Mouse (Mus musculus) lung, embryonic 14.5 days (tissue): ENCODE measurements around the gene Hmcn1. TPM values are rescaled to one million over a fixed set of nuclear protein-coding genes. Genes with fewer than 3 reads are reported as not detected.
A peak's percentile ranks its signal among the peaks of the same experiment; 100 is the strongest.

ENCODE experiments used
- ATAC-seq: fragments of 200-750 bp; cut with Nextera tagmentation; 2 replicates; pipeline ENCODE4 v1.8.0; 2017; ENCODE audit warnings: mild to moderate bottlenecking, moderate TSS enrichment, moderate library complexity; ENCODE audit not compliant: insufficient read depth
- DNase-seq: peaks from one replicate; pipeline ENCODE4 v3.0.0-alpha.2; 2015
- H3K27ac ChIP-seq: fragments of 300-500 bp; sonication (generic); 2 replicates; pipeline ENCODE4 v1.5.1; 2014; ENCODE audit warnings: low read depth, mild to moderate bottlenecking, moderate library complexity
- H3K27me3 ChIP-seq: fragments of 300-500 bp; sonication (generic); 2 replicates; pipeline ENCODE4 v1.6.1; 2014; ENCODE audit warnings: low read length, control low read depth; ENCODE audit not compliant: insufficient read depth
- H3K36me3 ChIP-seq: fragments of 300-500 bp; sonication (generic); 2 replicates; pipeline ENCODE4 v1.6.1; 2014; ENCODE audit warnings: control low read depth; ENCODE audit not compliant: insufficient read depth
- H3K4me1 ChIP-seq: fragments of 300-500 bp; sonication (generic); 2 replicates; pipeline ENCODE4 v1.6.1; 2014; ENCODE audit warnings: antibody characterized with exemption, control low read depth; ENCODE audit not compliant: insufficient read depth
- H3K4me2 ChIP-seq: fragments of 300-500 bp; sonication (generic); 2 replicates; pipeline ENCODE4 v1.6.1; 2014; ENCODE audit warnings: mild to moderate bottlenecking
- H3K4me3 ChIP-seq: fragments of 300-500 bp; sonication (generic); 2 replicates; pipeline ENCODE4 v1.5.1; 2014; ENCODE audit warnings: low read depth, low read length
- H3K9ac ChIP-seq: fragments of 300-500 bp; sonication (generic); 2 replicates; pipeline ENCODE4 v1.6.1; 2014
- H3K9me3 ChIP-seq: fragments of 300-500 bp; sonication (generic); 2 replicates; pipeline ENCODE4 v1.6.1; 2016; ENCODE audit warnings: low read depth, low read length, control low read depth
- CTCF ChIP-seq: IDR thresholded peaks from 2 replicates; pipeline ENCODE4 v1.5.1; 2016; ENCODE audit warnings: antibody characterized with exemption, low read depth
- WGBS: fragments of 180-500 bp; shearing (Covaris S2); extraction: QIAGEN DNeasy Blood & Tissue Kit; methylation state at CpG from one replicate; pipeline ENCODE4 v1.1.7; 2014; 5-methylcytosine and 5-hydroxymethylcytosine counted together
- polyA plus RNA-seq: library from polyadenylated mRNA; unstranded; fragments of >200 nt; fragmentation: Nextera tagmentation; extraction: Ambion mirVana; gene quantifications from 2 replicates; pipeline ENCODE4 v1.2.1, GENCODE M21; 2014

The Hmcn1 gene
- polyA plus RNA-seq, 1 experiment from 2014 or later: 17.1 TPM

- no peak for DNase-seq
- ATAC-seq: no peak
- peaks cover 7% of the 10 kb centered on the region; the same call in 1 of the 2 replicates for H3K4me1 ChIP-seq
- H3K4me2 ChIP-seq: no peak overlapping the region
- no peak overlapping the region for H3K4me3 ChIP-seq
- H3K27me3 ChIP-seq: no peaks in the 10 kb centered on the region
- H3K27ac ChIP-seq: no peak overlapping the region
- no peaks in the 10 kb centered on the region for H3K36me3 ChIP-seq
- H3K9ac ChIP-seq: no peak overlapping the region
- WGBS: 74% methylated on average over 5 of the region's 5 CpGs
- TF ChIP-seq CTCF: no peak
- no peaks in the 10 kb centered on the region for H3K9me3 ChIP-seq
Observed at GRCm38 (mm10) chr1:150951004-150951403, 42.2 kb downstream of the Hmcn1 start.

GRCm38 (mm10) chr1:150950046-150950445 is 43.2 kb downstream of the Hmcn1 start:
- H3K9me3 ChIP-seq: no peaks in the 10 kb centered on the region
- H3K27me3 ChIP-seq: no peaks in the 10 kb centered on the region
- no peak overlapping the region for H3K4me3 ChIP-seq
- no peak overlapping the region for H3K4me2 ChIP-seq
- no peak overlapping the region for H3K9ac ChIP-seq
- WGBS: 25% methylated on average over 3 of the region's 3 CpGs
- no peaks in the 10 kb centered on the region for H3K36me3 ChIP-seq
- H3K4me1 ChIP-seq: peaks cover 7% of the 10 kb centered on the region; the same call in 1 of the 2 replicates
- ATAC-seq (peak; percentile 74), DNase-seq (peak; percentile 77)
- no peak for TF ChIP-seq CTCF
- H3K27ac ChIP-seq: no peak overlapping the region

- no peak for ATAC-seq
- Histone ChIP-seq H3K36me3 (no peaks in the 10 kb centered on the region), H3K4me1 (peaks cover 7% of the 10 kb centered on the region; the same call in 1 of the 2 replicates), H3K27me3 (no peaks in the 10 kb centered on the region), H3K9me3 (no peaks in the 10 kb centered on the region), H3K4me2 (no peak overlapping the region), H3K9ac (no peak overlapping the region), H3K4me3 (no peak overlapping the region), H3K27ac (no peak overlapping the region)
- WGBS: 81% methylated on average over 2 of the region's 2 CpGs
- DNase-seq: no peak
- TF ChIP-seq CTCF: no peak
Observed at GRCm38 (mm10) chr1:150948911-150949310, 44.3 kb downstream of the Hmcn1 start.

GRCm38 (mm10) chr1:150943601-150944000 is 49.6 kb downstream of the Hmcn1 start:
- Histone ChIP-seq H3K27me3 (no peaks in the 10 kb centered on the region), H3K4me3 (no peak overlapping the region), H3K9me3 (no peaks in the 10 kb centered on the region), H3K27ac (no peak overlapping the region), H3K9ac (no peak overlapping the region), H3K4me1 (peaks cover 10% of the 10 kb centered on the region; the same call in 1 of the 2 replicates), H3K36me3 (no peaks in the 10 kb centered on the region), H3K4me2 (no peak overlapping the region)
- 11% methylated on average over 2 of the region's 2 CpGs for WGBS
- DNase-seq (no peak), ATAC-seq (no peak)
- TF ChIP-seq CTCF: no peak

- no peak for TF ChIP-seq CTCF
- WGBS: 90% methylated on average over 2 of the region's 2 CpGs
- Histone ChIP-seq H3K4me2 (no peak overlapping the region), H3K9me3 (no peaks in the 10 kb centered on the region), H3K4me1 (peaks cover 10% of the 10 kb centered on the region; the same call in 1 of the 2 replicates), H3K27me3 (no peaks in the 10 kb centered on the region), H3K9ac (no peak overlapping the region), H3K4me3 (no peak overlapping the region), H3K27ac (no peak overlapping the region), H3K36me3 (no peaks in the 10 kb centered on the region)
- ATAC-seq (peak; percentile 61; the same call in 1 of the 2 replicates), DNase-seq (no peak)
Observed at GRCm38 (mm10) chr1:150942143-150942542, 51.1 kb downstream of the Hmcn1 start.

GRCm38 (mm10) chr1:150936821-150937220 is 56.4 kb downstream of the Hmcn1 start:
- no peaks in the 10 kb centered on the region for H3K9me3 ChIP-seq
- no peak for TF ChIP-seq CTCF
- H3K27me3 ChIP-seq: no peaks in the 10 kb centered on the region
- H3K9ac ChIP-seq: no peak overlapping the region
- H3K4me3 ChIP-seq: no peak overlapping the region
- 0 out of 2 replicates have a peak, but pooled peaks cover 5% of the 10 kb centered on the region for H3K4me1 ChIP-seq
- ATAC-seq: no peak
- H3K4me2 ChIP-seq: no peak overlapping the region
- peak; percentile 44 for DNase-seq
- 31% methylated on average over 4 of the region's 4 CpGs for WGBS
- H3K36me3 ChIP-seq: no peaks in the 10 kb centered on the region
- no peak overlapping the region for H3K27ac ChIP-seq

- Histone ChIP-seq H3K9me3 (no peaks in the 10 kb centered on the region), H3K9ac (no peak overlapping the region), H3K27ac (peak overlapping the region; percentile 38; the same call in 1 of the 2 replicates), H3K4me3 (no peak overlapping the region), H3K27me3 (no peaks in the 10 kb centered on the region), H3K4me1 (0 out of 2 replicates have a peak, but pooled peaks cover 5% of the 10 kb centered on the region), H3K36me3 (no peaks in the 10 kb centered on the region), H3K4me2 (peak overlapping the region; percentile 48)
- TF ChIP-seq CTCF: no peak
- ATAC-seq (peak; percentile 95), DNase-seq (peak; percentile 88)
- 23% methylated on average over 9 of the region's 9 CpGs for WGBS
Observed at GRCm38 (mm10) chr1:150933616-150934015, 59.6 kb downstream of the Hmcn1 start.
